15 mouse cellular contexts compared by ENCODE assay signal in genomic region chrX:122021749-122022148, GRCm38 (mm10).
DNase-seq lines count a peak whose midpoint lies in the region; ATAC-seq and TF ChIP-seq lines count a peak whose summit lies in the region.
"Had no signal": no experiment of that assay in that cellular context is flagged by ENCODE, and none has a peak within 500 bp of the region (broad histone marks: within the 10 kb centered on the region; RNA-seq: fewer than 3 reads in every experiment).

No protein-coding gene starts in this region.

- no peak overlapping the region for H3K4me2 ChIP-seq in lung, postnatal 0 days (replicated peaks; ENCODE audit: low read depth, low read length)
- H3K4me2 ChIP-seq: embryonic facial prominence, embryonic 12.5 days; heart, embryonic 13.5 days; liver, embryonic 15.5 days; midbrain, embryonic 13.5 days had no signal

- no peak for ATAC-seq in lung, postnatal 0 days
- ATAC-seq: activated CD4-positive, CD25-positive, alpha-beta regulatory T cell, adult 4 months; inflammation-experienced regulatory T-cells, adult 6 months; midbrain, embryonic 13.5 days had no signal

- no peak overlapping the region for H3K9ac ChIP-seq in heart, adult 2 months (ENCODE audit: low read depth, low read length)
- H3K9ac ChIP-seq in lung, postnatal 0 days (replicated peaks; ENCODE audit: low read depth) = no peak overlapping the region
- H3K9ac ChIP-seq: embryonic facial prominence, embryonic 12.5 days; heart, embryonic 13.5 days; liver, embryonic 15.5 days; midbrain, embryonic 13.5 days had no signal

- no peak for TF ChIP-seq POLR2A in heart, adult 2 months (IDR thresholded peaks at IDR 0.05; ENCODE audit: insufficient read depth, low read depth, low read length)

- no peaks in the 10 kb centered on the region for H3K36me3 ChIP-seq in heart, adult 2 months (ENCODE audit: control insufficient read depth, insufficient read depth, low read length)
- no peaks in the 10 kb centered on the region for H3K36me3 ChIP-seq in lung, postnatal 0 days (ENCODE audit: insufficient read depth, low read length)
- H3K36me3 ChIP-seq: embryonic facial prominence, embryonic 12.5 days; heart, embryonic 13.5 days; liver, embryonic 15.5 days; midbrain, embryonic 13.5 days had no signal

- no peak for DNase-seq in heart, adult 2 months
- DNase-seq in heart, adult 8-10 months (ENCODE audit: low spot score) = no peak
- DNase-seq in lung, postnatal 0 days (ENCODE audit: low spot score) = no peak
- no peak for DNase-seq in lung, postnatal 25 days (ENCODE audit: low spot score)
- peak; percentile 12 for DNase-seq in brain, adult 2 months (ENCODE audit: low read depth, low spot score)
- DNase-seq in retina, embryonic 14.5 days (ENCODE audit: low spot score) = peak; percentile 29
- DNase-seq in gastrocnemius, adult 8-10 months (ENCODE audit: low spot score in 2 of 2) = no peak
- no peak for DNase-seq in heart, postnatal 4 days
- DNase-seq: thymus, adult 2 months had no signal

- 38% methylated on average over 1 of the region's 1 CpGs for WGBS in heart, adult 2 months
- 43% methylated on average over 1 of the region's 1 CpGs for WGBS in lung, postnatal 0 days

- H3K27me3 ChIP-seq in heart, adult 2 months (ENCODE audit: control insufficient read depth, insufficient read depth, low read length) = no peaks in the 10 kb centered on the region
- no peaks in the 10 kb centered on the region for H3K27me3 ChIP-seq in lung, postnatal 0 days (replicated peaks; ENCODE audit: insufficient read depth, low read length)
- H3K27me3 ChIP-seq: embryonic facial prominence, embryonic 12.5 days; heart, embryonic 13.5 days; liver, embryonic 15.5 days; midbrain, embryonic 13.5 days had no signal

- TF ChIP-seq EP300 in heart, adult 2 months (IDR thresholded peaks at IDR 0.05; ENCODE audit: insufficient read depth, low read depth, low read length) = no peak
- TF ChIP-seq EP300 in lung, postnatal 0 days (IDR thresholded peaks at IDR 0.05) = no peak

- no peak overlapping the region for H3K27ac ChIP-seq in heart, adult 2 months
- no peak overlapping the region for H3K27ac ChIP-seq in lung, postnatal 0 days (ENCODE audit: low read length)
- H3K27ac ChIP-seq: embryonic facial prominence, embryonic 12.5 days; heart, embryonic 13.5 days; liver, embryonic 15.5 days; midbrain, embryonic 13.5 days had no signal

- H3K79me2 ChIP-seq in heart, adult 2 months (replicated peaks; ENCODE audit: control insufficient read depth, insufficient read depth, low read length) = no peaks in the 10 kb centered on the region

- H3K4me1 ChIP-seq in heart, adult 2 months (ENCODE audit: control insufficient read depth, insufficient read depth, low read length) = no peaks in the 10 kb centered on the region
- no peaks in the 10 kb centered on the region for H3K4me1 ChIP-seq in lung, postnatal 0 days (ENCODE audit: insufficient read depth, low read depth, low read length)
- H3K4me1 ChIP-seq: embryonic facial prominence, embryonic 12.5 days; heart, embryonic 13.5 days; liver, embryonic 15.5 days; midbrain, embryonic 13.5 days had no signal

- intact Hi-C loops in heart, adult 2 months (cut with DNase I) = no loop called here

- peak; percentile 14; the same call in 1 of the 2 replicates for TF ChIP-seq CTCF in heart, adult 2 months (IDR thresholded peaks at IDR 0.05)
- TF ChIP-seq CTCF in lung, postnatal 0 days (IDR thresholded peaks at IDR 0.05) = peak; percentile 36

- H3K4me3 ChIP-seq in heart, adult 2 months = no peak overlapping the region
- H3K4me3 ChIP-seq in lung, postnatal 0 days (ENCODE audit: low read depth, low read length) = no peak overlapping the region
- H3K4me3 ChIP-seq: embryonic facial prominence, embryonic 12.5 days; heart, embryonic 13.5 days; liver, embryonic 15.5 days; midbrain, embryonic 13.5 days had no signal

- H3K9me3 ChIP-seq in lung, postnatal 0 days (ENCODE audit: low read length) = no peaks in the 10 kb centered on the region
- H3K9me3 ChIP-seq: embryonic facial prominence, embryonic 12.5 days; heart, embryonic 13.5 days; liver, embryonic 15.5 days; midbrain, embryonic 13.5 days had no signal

Comparison
In these comparisons a context has a peak if more than half of its experiments do, and no peak if none do; other contexts are left out.
1. DNase-seq: peak in brain, adult 2 months (single experiment) and retina, embryonic 14.5 days (single experiment); none in heart, adult 2 months (0 of 2), heart, adult 8-10 months (single experiment), lung, postnatal 0 days (single experiment), lung, postnatal 25 days (single experiment), gastrocnemius, adult 8-10 months (0 of 2) and heart, postnatal 4 days (single experiment).